Mouse (Mus musculus) MEL (cell line): ENCODE results near the gene Ptpro.

Experiments used
- E2F4 ChIP-seq: IDR thresholded peaks from 2 replicates; pipeline ENCODE4 v1.6.1; 2011; ENCODE audit warnings: low read depth, low read length, improper control_type of control experiment, borderline replicate concordance
- POLR2A ChIP-seq, 2 experiments: IDR thresholded peaks; 2 replicates each; pipeline ENCODE4 v1.6.1; 2011 to 2012; ENCODE audit warnings: low read length in 2 of 2, mild to moderate bottlenecking in 2 of 2, control low read depth in 1 of 2, improper control_type of control experiment in 1 of 2, low read depth in 1 of 2, moderate library complexity in 1 of 2; ENCODE audit not compliant: control insufficient read depth in 1 of 2, insufficient read depth in 1 of 2, poor library complexity in 1 of 2
- ZKSCAN1 ChIP-seq: IDR thresholded peaks from 2 replicates; pipeline ENCODE4 v1.6.1; 2012; ENCODE audit warnings: low read depth, mild to moderate bottlenecking, inconsistent platforms, low read length, improper control_type of control experiment, moderate library complexity

- TF ChIP-seq E2F4 (no peak), POLR2A (IDR thresholded peaks at IDR 0.05; ENCODE audit: control insufficient read depth in 1 of 2, insufficient read depth in 1 of 2, low read depth in 1 of 2, low read length in 2 of 2, poor library complexity in 1 of 2) (no peak), ZKSCAN1 (no peak)
Observed at GRCm38 (mm10) chr6:137370745-137371144, 118.6 kb downstream of the Ptpro start.
